Mouse (Mus musculus): ENCODE measurements around the gene Syne4. TPM values are rescaled to one million over a fixed set of nuclear protein-coding genes. Genes with fewer than 3 reads are reported as not detected.

Gene Syne4
- polyA plus RNA-seq (2016; fragmentation: Nextera tagmentation; extraction: Ambion mirVana), result 94.9 and 101 TPM in 2 replicates

DNA sequence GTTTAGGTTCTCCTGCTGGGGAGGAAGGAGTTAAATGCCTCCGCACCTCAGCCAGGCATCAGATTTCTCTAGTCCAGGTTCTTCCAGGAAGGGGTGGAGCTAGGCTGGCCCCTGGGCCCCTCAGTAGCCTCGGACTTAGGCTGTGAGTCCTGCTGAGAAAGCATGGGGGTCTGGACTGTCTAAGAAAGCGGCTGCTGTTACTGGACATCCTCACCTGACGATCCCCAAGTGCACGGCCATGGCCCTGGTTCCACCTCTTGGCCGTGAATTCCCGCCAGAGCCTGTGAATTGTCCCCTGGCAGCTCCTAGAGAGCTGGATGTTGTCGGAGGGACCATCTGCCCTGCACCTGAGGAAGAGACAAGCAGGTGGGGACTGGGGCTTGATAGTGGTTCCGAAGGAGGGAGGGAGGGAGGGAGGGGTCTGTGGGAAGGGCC is at the start of gene Syne4:
Gene Syne4 (plus strand): TSS at position 87 of the 435 bp plus-strand sequence.
- Histone ChIP-seq H3K27me3 (no peaks in the 10 kb centered on the region), H3K4me3 (peak within 1 kb of the TSS; percentile 52), H3K9me3 (no peaks in the 10 kb centered on the region), H3K27ac (peak within 1 kb of the TSS; percentile 81), H3K9ac (peak within 1 kb of the TSS; percentile 62), H3K4me1 (peaks cover 19% of the 10 kb centered on the region), H3K4me2 (replicated peaks) (peak within 1 kb of the TSS; percentile 71), H3K36me3 (peaks cover 27% of the 10 kb centered on the region)
- ATAC-seq (ENCODE audit: insufficient number of reproducible peaks, insufficient read depth, low FRiP score, low TSS enrichment), result peak; percentile 73; the same call in 1 of the 2 replicates
- WGBS, result under 1% methylated on average over 9 of the region's 9 CpGs

DNA sequence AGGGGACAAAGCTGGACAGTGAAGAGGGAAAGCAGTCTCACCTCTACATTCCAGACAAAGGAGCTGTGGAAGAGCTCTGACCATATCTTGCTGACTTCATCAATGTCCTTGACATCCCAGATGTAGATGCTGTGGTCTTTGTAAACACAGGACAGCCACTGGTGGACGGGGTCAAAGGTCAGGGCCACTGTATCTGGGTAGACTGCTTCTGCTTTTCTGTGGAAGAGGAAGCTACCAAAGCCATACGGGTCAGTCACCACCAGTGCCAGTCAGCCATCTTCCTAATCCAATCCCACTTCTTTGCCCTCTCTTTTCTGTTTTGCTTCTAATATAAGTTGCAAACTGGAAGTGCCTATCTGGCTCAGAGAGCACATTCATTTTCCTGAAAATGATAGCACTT is 49.6 kb upstream of the Syne4 start:
- no peaks in the 10 kb centered on the region for H3K27me3 ChIP-seq
- H3K9me3 ChIP-seq, result no peaks in the 10 kb centered on the region
- 78% methylated on average over 2 of the region's 2 CpGs for WGBS
- no peak overlapping the region for H3K9ac ChIP-seq
- H3K4me2 ChIP-seq (replicated peaks), result no peak overlapping the region
- H3K4me1 ChIP-seq, result no peaks in the 10 kb centered on the region
- H3K36me3 ChIP-seq, result peaks cover 18% of the 10 kb centered on the region
- no peak overlapping the region for H3K4me3 ChIP-seq
- ATAC-seq (ENCODE audit: insufficient number of reproducible peaks, insufficient read depth, low FRiP score, low TSS enrichment), result no peak
- H3K27ac ChIP-seq, result no peak overlapping the region

DNA sequence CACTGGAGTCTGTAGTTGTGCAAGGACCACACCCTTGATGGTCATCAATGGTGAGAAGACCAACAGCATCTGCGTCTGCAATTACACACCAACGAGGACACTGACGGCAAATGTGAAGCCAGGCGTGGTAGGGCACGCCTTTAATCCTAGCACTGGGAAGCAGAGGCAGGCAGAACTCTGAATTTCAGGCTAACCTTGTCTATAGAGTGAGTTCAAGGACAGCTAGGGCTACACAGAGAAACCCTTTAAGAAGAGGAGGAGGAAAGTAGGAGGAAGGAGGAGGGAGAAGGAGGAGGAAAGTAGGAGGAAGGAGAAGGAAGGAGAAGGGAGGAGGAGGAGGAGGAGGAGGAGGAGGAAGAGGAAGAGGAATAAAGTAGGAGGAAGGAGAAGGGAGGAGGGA is 49.1 kb upstream of the Syne4 start:
- peaks cover 18% of the 10 kb centered on the region for H3K36me3 ChIP-seq
- ATAC-seq (ENCODE audit: insufficient number of reproducible peaks, insufficient read depth, low FRiP score, low TSS enrichment), result no peak

DNA sequence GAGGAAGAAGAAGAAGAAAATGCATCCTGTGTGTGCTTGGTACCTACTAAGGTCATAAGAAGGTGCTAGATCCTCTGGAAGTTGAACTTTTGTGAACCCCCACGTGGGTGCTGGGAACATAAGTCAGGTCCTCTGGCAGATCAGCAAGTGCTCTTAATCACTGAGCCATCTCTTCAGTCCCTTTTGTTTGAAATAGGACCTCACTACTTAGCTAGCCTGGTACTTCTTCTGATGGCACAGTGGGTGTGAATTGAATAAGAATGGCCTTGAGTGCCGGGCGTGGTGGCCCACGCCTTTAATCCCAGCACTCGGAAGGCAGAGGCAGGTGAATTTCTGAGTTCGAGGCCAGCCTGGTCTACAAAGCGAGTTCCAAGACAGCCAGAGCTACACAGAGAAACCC is 48.7 kb upstream of the Syne4 start:
- H3K4me3 ChIP-seq, result no peak overlapping the region

More for the DNA sequence above, 49.1 kb upstream of the Syne4 start:
- Histone ChIP-seq H3K9ac (no peak overlapping the region), H3K4me2 (replicated peaks) (no peak overlapping the region), H3K9me3 (no peaks in the 10 kb centered on the region), H3K4me1 (no peaks in the 10 kb centered on the region), H3K27me3 (no peaks in the 10 kb centered on the region), H3K27ac (no peak overlapping the region), H3K4me3 (no peak overlapping the region)
- 91% methylated on average over 5 of the region's 5 CpGs for WGBS

DNA sequence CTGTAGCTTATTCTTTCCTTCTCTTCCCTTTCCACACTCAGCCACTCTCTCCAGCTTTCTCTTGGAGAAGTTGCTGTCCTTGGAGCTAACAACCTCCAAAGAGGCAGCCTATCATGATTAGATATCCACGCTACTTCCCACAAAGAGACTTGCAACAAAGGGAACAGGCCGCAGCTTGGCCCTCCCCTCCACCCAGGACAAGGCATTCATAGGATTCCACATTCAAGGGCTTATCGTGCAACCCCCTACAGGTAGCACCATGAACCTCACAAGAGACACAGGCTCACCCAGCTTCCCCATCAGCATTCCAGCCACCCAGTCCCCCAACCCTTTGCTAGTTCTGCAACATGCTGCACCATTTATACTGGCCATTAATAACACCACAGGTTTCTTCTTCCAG is 47.8 kb upstream of the Syne4 start:
- Histone ChIP-seq H3K27me3 (no peaks in the 10 kb centered on the region), H3K9me3 (no peaks in the 10 kb centered on the region), H3K4me2 (replicated peaks) (no peak overlapping the region), H3K4me3 (no peak overlapping the region), H3K9ac (no peak overlapping the region), H3K36me3 (peaks cover 24% of the 10 kb centered on the region), H3K27ac (no peak overlapping the region), H3K4me1 (no peaks in the 10 kb centered on the region)
- no peak for ATAC-seq (ENCODE audit: insufficient number of reproducible peaks, insufficient read depth, low FRiP score, low TSS enrichment)
- WGBS, result 82% methylated on average over 3 of the region's 3 CpGs

More for the DNA sequence above, 48.7 kb upstream of the Syne4 start:
- H3K4me2 ChIP-seq (replicated peaks), result no peak overlapping the region
- H3K9ac ChIP-seq, result no peak overlapping the region
- no peaks in the 10 kb centered on the region for H3K27me3 ChIP-seq
- H3K9me3 ChIP-seq, result no peaks in the 10 kb centered on the region
- WGBS, result 89% methylated on average over 7 of the region's 7 CpGs
- H3K27ac ChIP-seq, result no peak overlapping the region
- H3K36me3 ChIP-seq, result peaks cover 19% of the 10 kb centered on the region
- no peaks in the 10 kb centered on the region for H3K4me1 ChIP-seq
- no peak for ATAC-seq (ENCODE audit: insufficient number of reproducible peaks, insufficient read depth, low FRiP score, low TSS enrichment)

DNA sequence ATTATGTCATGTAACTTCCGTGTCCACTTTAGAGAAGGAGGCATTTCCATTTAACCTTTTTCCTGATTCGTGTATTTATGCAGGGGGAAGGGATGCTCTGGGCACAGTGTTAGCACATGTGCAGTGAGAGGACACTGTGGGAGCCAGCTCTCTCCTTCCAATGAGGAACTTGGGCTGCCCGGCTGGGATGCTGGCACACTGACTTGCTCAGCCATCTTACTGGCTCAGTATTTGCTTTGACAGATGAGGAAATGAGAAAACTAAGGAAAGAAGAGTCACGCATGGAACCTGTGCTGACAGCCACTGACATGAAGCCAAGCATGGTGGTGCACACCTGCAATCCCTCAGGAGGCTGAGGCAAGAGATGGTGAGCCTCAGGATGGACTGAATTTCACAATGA is 45.0 kb upstream of the Syne4 start:
- Histone ChIP-seq H3K9me3 (no peaks in the 10 kb centered on the region), H3K27ac (no peak overlapping the region), H3K4me1 (no peaks in the 10 kb centered on the region), H3K4me2 (replicated peaks) (no peak overlapping the region), H3K4me3 (no peak overlapping the region), H3K36me3 (peaks cover 23% of the 10 kb centered on the region), H3K9ac (no peak overlapping the region), H3K27me3 (no peaks in the 10 kb centered on the region)
- ATAC-seq (ENCODE audit: insufficient number of reproducible peaks, insufficient read depth, low FRiP score, low TSS enrichment), result no peak
- WGBS, result 85% methylated on average over 4 of the region's 4 CpGs

DNA sequence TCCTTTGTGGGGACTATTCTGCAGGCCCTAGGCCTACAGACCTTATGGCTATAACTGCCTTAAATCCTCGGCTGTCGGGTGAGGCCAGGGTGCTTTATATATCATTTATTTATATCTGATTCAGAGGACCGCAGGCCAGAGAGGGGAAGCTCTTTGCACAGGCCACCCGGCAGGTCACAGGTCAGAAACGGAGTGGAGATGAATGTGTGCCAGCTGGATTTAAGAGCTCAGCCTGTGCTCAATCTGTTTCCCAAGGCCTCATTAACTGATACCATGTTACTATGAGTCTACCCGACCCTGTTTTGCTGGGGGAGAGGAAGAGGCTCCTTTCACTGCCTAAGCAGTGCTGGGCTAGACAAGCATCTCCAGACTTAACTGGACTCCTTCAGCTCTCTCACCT is 40.2 kb upstream of the Syne4 start:
- no peak overlapping the region for H3K4me3 ChIP-seq
- 76% methylated on average over 6 of the region's 6 CpGs for whole genome bisulfite sequencing
- ATAC-seq (ENCODE audit: insufficient number of reproducible peaks, insufficient read depth, low FRiP score, low TSS enrichment), result no peak
- H3K36me3 ChIP-seq, result peaks cover 15% of the 10 kb centered on the region
- no peaks in the 10 kb centered on the region for H3K27me3 ChIP-seq
- H3K4me2 ChIP-seq (replicated peaks), result no peak overlapping the region
- no peak overlapping the region for H3K9ac ChIP-seq
- H3K9me3 ChIP-seq, result no peaks in the 10 kb centered on the region
- H3K4me1 ChIP-seq, result peaks cover 3% of the 10 kb centered on the region; the same call in 1 of the 2 replicates
- H3K27ac ChIP-seq, result no peak overlapping the region

DNA sequence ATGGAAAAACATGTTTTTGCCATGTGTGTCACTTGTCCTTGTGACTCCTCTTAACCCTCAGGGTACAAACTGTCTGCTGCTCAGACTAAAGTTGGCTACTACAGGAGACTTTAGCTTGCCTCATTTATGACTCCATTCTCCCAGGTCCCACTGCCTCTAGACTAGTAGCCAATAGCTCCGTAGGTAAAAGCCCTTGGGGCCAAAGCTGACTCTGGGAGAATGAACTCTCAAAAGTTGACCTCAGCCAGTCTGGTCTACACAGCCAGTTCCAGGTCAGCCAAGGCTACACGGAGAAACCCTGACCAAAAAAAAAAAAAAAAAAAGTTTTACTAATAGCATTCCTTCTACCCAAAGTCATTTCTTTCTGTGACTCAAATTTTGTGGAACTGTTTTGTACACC is 35.7 kb upstream of the Syne4 start:
- H3K27ac ChIP-seq, result no peak overlapping the region
- no peak for ATAC-seq (ENCODE audit: insufficient number of reproducible peaks, insufficient read depth, low FRiP score, low TSS enrichment)
- no peaks in the 10 kb centered on the region for H3K27me3 ChIP-seq
- H3K9me3 ChIP-seq, result no peaks in the 10 kb centered on the region
- peaks cover 6% of the 10 kb centered on the region; the same call in 1 of the 2 replicates for H3K4me1 ChIP-seq
- H3K36me3 ChIP-seq, result no peaks in the 10 kb centered on the region
- H3K4me3 ChIP-seq, result no peak overlapping the region
- WGBS, result 46% methylated on average over 2 of the region's 2 CpGs
- no peak overlapping the region for H3K9ac ChIP-seq
- H3K4me2 ChIP-seq (replicated peaks), result peak overlapping the region; percentile 85

DNA sequence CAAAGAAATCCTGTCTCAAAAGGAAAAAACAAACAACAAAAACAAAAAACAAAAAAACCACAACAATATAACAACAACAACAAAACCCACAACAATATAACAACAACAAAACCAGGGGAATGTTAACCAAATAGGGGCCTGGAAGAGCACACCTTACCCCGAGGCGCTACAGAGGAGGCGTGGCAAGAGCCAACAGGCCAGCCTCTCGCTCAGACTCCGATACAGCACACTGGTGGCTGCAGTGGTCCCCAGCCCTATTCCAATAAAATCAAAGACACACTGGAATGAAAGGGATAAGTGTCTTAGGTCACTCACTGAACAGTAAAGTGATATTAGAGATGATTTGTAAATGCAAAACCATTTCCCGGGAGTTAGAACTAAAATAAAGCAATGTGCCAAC is 35.1 kb upstream of the Syne4 start:
- Histone ChIP-seq H3K9me3 (no peaks in the 10 kb centered on the region), H3K27me3 (no peaks in the 10 kb centered on the region), H3K9ac (peak overlapping the region; percentile 53), H3K27ac (peak overlapping the region; percentile 95; the same call in 1 of the 2 replicates), H3K4me2 (replicated peaks) (peak overlapping the region; percentile 85), H3K4me3 (peak overlapping the region; percentile 81), H3K4me1 (peaks cover 6% of the 10 kb centered on the region; the same call in 1 of the 2 replicates), H3K36me3 (no peaks in the 10 kb centered on the region)
- WGBS, result 0% methylated on average over 6 of the region's 6 CpGs
- ATAC-seq (ENCODE audit: insufficient number of reproducible peaks, insufficient read depth, low FRiP score, low TSS enrichment), result no peak

DNA sequence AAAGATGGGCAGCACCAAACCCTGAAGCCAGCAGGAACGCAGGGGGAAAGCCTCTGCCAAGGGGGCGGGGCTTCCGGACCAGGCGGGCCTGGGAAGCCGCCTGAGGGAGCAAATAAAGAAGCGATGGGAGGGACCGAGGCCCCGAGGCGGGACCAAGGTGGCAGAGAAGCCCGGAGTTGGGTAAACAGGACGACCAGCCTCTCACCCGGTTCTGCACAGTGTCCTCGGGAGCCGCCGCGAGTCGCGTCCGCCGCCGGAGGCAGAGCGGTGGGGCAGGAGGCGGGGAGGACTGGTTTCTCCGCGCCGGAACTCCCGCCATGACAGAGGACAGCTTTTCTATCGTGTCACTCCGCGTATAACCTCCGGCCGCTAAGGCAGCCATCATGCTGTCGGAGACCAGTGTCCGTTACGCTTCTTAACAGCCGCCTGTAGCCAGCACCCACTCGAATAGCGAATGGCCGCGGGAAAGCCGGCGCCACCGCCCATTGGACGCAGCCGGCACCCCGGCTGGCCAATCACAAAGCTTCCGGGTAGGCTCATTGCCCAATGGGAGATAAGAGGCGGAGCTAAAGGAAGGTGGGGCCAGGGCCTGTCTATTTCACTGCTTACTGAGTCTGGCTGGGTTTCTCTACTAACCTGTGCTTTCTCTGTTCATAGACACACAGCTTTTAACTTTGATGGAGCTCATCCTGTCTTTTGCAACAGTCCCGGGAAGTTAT is 34.5 kb upstream of the Syne4 start, which contains the start of the genes Thap8 and Wdr62:
Gene Thap8 (plus strand): TSS at position 144 of the 719 bp plus-strand sequence.
Gene Wdr62 (minus strand): TSS at position 469 of the 719 bp plus-strand sequence.
- Histone ChIP-seq H3K27ac (peak within 1 kb of the TSS; percentile 95), H3K9ac (peak within 1 kb of the TSS; percentile 53), H3K27me3 (no peaks in the 10 kb centered on the region), H3K4me3 (peak within 1 kb of the TSS; percentile 81), H3K4me2 (replicated peaks) (peak within 1 kb of the TSS; percentile 85), H3K9me3 (no peaks in the 10 kb centered on the region), H3K4me1 (peaks cover 6% of the 10 kb centered on the region; the same call in 1 of the 2 replicates), H3K36me3 (no peaks in the 10 kb centered on the region)
- peak; percentile 94 for ATAC-seq (ENCODE audit: insufficient number of reproducible peaks, insufficient read depth, low FRiP score, low TSS enrichment)
- WGBS, result under 1% methylated on average over 49 of the region's 49 CpGs

DNA sequence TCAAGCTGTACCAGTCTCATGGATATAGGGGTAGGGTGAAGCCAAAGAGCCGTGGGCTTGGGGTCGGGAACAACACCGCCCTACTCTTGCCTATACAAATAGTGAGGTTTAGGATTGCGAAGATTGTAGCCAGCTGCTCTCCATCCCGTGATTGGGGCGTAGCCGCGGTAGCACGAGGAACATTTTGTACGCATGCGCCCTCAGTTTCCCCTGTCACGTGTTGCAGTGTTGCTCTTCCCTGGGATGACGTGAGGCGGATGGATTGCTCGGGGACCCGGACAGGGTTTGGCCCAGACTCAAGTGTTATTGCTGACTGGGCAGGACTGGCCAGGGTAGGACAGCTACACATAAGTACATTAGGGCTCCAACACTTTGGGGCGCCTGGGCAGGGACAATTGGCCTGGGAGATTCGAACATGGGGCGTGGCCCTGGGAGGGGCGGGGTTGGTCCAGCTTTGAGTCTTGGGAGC is 33.9 kb upstream of the Syne4 start:
- Histone ChIP-seq H3K9me3 (no peaks in the 10 kb centered on the region), H3K4me3 (peak overlapping the region; percentile 81), H3K27ac (peak overlapping the region; percentile 95), H3K4me1 (peaks cover 6% of the 10 kb centered on the region; the same call in 1 of the 2 replicates), H3K9ac (peak overlapping the region; percentile 17; the same call in 1 of the 2 replicates), H3K4me2 (replicated peaks) (peak overlapping the region; percentile 85), H3K36me3 (no peaks in the 10 kb centered on the region), H3K27me3 (no peaks in the 10 kb centered on the region)
- WGBS, result 1% methylated on average over 20 of the region's 20 CpGs
- peak; percentile 81 for ATAC-seq (ENCODE audit: insufficient number of reproducible peaks, insufficient read depth, low FRiP score, low TSS enrichment)

DNA sequence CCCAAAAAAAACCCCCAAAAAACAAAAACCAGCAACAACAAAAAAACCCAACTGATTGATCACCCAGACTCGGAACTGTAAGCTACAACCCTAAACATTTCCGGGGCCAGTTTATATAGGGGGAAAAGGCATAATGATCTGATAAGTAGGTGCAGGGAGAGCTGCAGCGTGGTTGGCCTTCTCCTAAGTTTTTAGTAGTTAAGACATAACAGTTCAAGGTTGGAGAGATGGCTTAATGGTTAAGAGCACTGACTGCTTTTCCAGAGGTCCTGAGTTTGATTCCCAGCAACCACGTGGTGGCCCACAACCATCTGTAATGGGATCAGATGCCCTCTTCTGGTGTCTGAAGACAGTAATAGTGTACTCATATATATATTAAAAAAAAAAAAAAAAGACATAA is 33.1 kb upstream of the Syne4 start:
- Histone ChIP-seq H3K4me2 (replicated peaks) (peak overlapping the region; percentile 85; the same call in 1 of the 2 replicates), H3K9ac (no peak overlapping the region), H3K4me3 (no peak overlapping the region), H3K4me1 (peaks cover 6% of the 10 kb centered on the region; the same call in 1 of the 2 replicates), H3K9me3 (no peaks in the 10 kb centered on the region), H3K27me3 (no peaks in the 10 kb centered on the region), H3K36me3 (no peaks in the 10 kb centered on the region), H3K27ac (no peak overlapping the region)
- WGBS, result 79% methylated on average over 4 of the region's 4 CpGs
- ATAC-seq (ENCODE audit: insufficient number of reproducible peaks, insufficient read depth, low FRiP score, low TSS enrichment), result no peak
